Mouse (Mus musculus) C2C12 (cell line): ENCODE data around the gene Ackr3.

Source experiments
- CTCF ChIP-seq: IDR thresholded peaks from one replicate; pipeline ENCODE4 v1.5.1; 2011; ENCODE audit not compliant: control insufficient read depth, insufficient read depth, insufficient read length
- FOSL1 ChIP-seq: IDR thresholded peaks from one replicate; pipeline ENCODE4 v1.8.0; 2011; ENCODE audit warnings: mild to moderate bottlenecking, low read length; ENCODE audit not compliant: poor library complexity, insufficient read depth, severe bottlenecking
- MYOG ChIP-seq: IDR thresholded peaks from one replicate; pipeline ENCODE4 v1.6.1; 2011; ENCODE audit not compliant: control insufficient read depth, insufficient read length; ENCODE audit errors: extremely low read depth
- USF1 ChIP-seq: IDR thresholded peaks from one replicate; pipeline ENCODE4 v1.6.1; 2011; ENCODE audit warnings: low read depth, mild to moderate bottlenecking, control low read depth, moderate library complexity

DNA sequence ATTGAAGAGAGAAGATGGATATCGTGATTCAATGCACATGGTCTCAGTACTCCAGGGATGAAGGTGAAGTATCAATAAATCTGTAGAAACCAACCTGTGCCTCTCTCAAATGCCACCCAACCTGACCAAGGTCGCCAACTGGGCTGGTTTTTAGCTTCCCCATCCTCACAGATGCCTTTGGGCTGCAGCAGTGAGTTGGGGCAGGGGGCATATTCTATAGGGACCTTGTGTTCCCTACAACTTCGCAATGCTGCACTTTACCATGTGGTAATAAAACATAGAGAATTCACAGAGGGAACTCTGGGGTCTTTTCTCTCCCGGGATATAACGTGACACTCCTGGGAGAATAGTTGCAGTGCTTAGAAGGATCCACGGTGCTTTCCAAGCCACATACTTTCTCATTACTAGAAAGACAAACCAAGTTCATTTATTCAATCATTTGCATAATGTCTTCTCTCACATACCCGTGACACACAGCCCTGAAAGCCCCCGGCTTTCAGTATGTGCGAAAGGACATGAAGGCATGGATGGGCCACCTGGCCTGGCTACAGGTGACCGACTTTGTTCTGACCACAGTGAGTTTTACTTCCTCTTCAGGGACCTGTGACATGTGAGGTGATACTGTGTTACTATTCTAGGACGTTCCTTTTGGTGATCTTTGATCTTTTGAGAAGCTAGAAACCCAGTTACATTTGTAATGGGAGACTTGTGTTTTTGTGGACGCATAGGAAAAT, 22.6 kb upstream of the Ackr3 start:
- TF ChIP-seq CTCF = no peak
- TF ChIP-seq USF1 = no peak
- TF ChIP-seq FOSL1 = no peak
- no peak for TF ChIP-seq MYOG
